Mouse (Mus musculus): ENCODE results near the gene 4932415D10Rik.

DNA sequence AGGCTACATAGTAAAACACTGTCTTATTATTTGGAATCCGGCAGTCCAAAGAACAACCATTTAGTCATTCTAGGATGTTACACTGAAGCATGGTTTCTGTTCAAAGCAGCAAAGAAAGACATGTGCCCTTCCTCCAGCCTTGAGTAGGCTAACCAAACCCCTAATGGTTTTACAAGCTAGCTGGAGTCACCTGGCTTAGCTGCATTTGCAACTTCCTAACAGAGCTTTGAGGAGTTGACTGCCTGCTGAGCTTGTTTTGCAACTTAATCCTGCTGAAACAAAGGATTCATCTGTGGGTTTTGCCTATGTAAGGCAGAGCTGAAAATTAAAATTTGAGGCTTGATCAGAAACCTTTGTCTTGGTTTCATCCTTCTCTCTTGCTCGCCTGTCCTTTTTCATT is 59.1 kb downstream of the 4932415D10Rik start:
- TF ChIP-seq CTCF (IDR thresholded peaks at IDR 0.05; ENCODE audit: insufficient read depth, low read depth, low read length) (no peak), POLR2A (IDR thresholded peaks at IDR 0.05; ENCODE audit: insufficient read depth, low read depth, low read length) (no peak)
